Mouse (Mus musculus) c-Kit-positive CD71-negative TER-119-negative erythroid progenitor cells, embryonic 14.5 days (primary cell): Measurements from ENCODE around the gene 1700024P04Rik.
"Not testable (repeated sequence)": the region's sequence is repeated elsewhere in the genome, so short reads cannot be mapped to it uniquely, and the experiment has no call there.

Source experiments
- DNase-seq: peaks from one replicate; pipeline ENCODE4 v3.0.0-alpha.2; 2013; ENCODE audit warnings: low read depth

The 1700024P04Rik gene

DNA sequence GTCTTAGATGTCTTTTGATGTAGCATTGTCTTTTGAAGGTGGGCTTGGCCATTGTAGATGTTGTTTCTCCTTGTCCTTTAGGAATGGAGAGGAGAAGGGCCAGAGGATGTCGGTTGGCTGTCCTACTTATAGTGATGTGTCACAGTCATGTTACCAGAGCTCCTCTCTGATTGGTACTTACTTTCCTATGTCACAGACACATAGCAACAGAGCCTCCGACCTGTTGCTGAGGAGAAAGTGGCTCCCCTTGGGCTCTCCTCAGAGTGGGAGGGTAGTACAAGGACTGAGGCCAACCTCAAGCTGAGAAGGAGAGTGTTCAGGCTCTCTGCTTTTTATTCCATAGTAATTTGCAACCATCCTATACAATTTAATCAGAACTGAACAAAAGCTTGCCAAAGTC, at the start of gene 1700024P04Rik:
Gene 1700024P04Rik, minus strand, starts transcription at position 101 of the 400 bp plus-strand sequence.
- no peak for DNase-seq

DNA sequence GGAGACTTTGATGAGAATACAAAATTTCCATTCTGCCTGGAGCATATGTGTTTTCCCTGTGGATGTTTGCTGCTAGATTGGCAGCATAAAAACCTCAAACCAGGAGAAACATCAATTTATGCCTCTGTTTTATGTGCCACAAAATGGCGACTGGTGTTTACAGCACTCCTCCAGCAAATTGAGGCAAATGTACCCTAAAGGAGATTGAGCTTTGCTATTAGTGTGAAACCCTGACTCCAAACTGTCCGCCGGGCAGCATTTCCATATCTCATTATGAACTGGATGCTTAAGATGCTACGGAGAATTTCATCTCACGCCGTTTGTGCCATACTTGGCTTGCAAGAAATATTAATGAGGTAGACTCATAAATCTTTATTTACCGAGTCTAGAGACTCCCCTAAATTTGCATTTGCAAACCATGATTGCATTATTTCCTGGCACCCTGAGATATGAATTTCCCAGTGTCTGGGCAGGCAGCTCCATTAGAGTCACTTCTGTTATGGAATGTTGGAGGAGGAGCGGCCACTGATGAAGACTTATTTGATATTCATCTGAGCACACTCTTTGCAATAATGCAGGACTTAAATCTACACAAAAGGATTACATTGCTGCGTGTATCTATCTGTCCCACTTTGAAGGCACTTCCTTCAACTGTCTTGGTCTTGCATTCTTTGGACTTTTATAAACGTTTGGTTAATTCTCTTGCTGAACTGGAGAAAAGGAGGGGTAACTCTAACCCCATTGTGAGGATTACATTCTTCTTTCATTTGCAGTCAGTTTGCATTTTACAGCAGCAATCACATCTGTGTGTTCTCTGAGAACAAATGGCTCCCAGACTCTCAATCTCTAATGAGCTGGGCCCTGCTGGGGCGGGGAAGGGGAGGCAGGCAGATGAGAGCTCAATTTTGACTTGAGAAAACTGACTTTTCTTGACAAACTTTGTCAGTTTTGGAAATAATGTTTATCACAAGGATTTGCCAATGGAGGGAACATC, 47.2 kb upstream of the 1700024P04Rik start:
- no peak for DNase-seq

DNA sequence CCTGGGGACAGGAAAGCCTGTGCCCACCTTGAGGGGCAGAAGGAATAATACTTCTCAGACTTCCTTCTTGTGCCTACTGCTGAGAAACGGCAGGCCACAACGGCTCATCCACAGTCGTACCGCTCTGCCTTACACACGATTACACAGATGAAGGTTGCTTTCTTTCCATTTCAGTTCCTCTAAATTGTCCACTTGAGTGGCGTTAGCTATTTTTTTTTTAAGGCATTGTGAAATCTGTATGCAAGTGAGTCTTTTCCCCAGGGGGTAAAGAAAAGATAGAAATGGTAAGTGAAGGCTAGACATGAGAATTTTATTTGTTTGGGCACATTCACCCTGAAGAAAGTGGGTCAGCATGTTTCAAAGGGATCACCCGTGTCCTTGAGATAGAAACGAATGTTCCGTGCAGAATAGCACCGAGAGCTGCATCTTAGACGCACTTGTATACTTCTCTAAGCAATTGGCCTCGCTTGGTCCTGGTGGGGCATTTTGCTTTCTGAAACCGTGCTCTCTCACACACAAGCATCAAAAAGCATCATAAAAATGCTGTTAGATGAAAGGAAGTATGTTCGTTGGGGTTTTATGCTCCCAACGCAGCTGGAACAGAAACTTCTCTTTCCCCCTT, 46.3 kb upstream of the 1700024P04Rik start:
- DNase-seq: no peak

DNA sequence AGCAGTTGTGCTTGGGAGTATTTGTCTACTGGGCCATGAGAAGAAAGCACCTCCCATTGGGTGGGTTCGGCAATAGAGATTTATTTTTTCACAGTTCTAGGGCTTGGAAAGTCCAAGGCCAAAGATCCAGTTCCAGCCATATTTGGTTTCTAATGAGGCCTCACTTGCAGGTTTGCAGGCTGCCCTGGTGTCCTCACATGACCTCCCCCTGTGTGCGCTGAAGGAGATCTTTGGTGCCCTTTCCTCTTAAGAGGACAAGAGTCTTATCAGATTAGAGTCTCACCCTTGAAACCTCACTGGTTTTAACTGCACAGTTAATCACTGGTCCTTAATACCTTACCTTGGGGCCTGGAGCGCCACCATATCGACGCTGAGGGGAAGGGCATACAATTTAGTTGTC, 40.9 kb upstream of the 1700024P04Rik start:
- no peak for DNase-seq

DNA sequence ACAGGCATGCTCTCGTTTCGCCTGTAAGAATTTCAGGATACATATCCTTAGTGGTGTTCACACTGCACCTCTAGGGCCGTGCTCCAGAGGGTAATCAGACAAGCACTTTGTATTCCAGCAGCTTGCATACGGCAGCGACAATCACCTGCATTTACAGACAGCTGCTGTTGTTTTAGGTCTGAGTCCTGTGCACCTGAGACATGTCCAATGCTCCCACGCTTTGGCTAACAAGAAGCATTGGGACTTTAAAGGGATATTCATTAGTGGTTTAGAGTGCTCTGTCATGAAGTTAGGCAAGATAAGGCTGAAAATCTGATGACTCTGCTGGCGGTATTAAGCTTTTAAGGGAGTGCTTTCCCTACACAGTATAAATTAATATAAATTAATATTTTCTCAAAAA, 37.7 kb upstream of the 1700024P04Rik start:
- no peak for DNase-seq

DNA sequence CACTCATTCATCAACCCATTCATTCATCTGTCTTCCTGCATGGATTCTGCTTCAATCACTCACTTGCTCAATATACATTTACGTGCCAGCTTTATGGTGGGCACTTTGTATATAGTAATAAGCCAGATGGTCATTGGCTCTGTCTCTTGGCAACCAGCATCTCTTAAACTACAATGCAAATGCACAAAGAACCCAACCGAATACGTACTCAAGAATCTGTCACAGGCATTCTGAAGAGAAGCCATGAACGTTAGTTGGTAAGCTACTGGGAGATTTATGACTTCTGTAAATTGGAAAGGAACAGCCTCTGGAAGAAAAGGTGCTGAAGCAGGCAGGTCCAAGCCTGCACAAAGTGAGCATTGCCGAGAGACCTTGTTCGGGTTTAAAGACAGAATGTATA, 36.8 kb upstream of the 1700024P04Rik start:
- DNase-seq: no peak

DNA sequence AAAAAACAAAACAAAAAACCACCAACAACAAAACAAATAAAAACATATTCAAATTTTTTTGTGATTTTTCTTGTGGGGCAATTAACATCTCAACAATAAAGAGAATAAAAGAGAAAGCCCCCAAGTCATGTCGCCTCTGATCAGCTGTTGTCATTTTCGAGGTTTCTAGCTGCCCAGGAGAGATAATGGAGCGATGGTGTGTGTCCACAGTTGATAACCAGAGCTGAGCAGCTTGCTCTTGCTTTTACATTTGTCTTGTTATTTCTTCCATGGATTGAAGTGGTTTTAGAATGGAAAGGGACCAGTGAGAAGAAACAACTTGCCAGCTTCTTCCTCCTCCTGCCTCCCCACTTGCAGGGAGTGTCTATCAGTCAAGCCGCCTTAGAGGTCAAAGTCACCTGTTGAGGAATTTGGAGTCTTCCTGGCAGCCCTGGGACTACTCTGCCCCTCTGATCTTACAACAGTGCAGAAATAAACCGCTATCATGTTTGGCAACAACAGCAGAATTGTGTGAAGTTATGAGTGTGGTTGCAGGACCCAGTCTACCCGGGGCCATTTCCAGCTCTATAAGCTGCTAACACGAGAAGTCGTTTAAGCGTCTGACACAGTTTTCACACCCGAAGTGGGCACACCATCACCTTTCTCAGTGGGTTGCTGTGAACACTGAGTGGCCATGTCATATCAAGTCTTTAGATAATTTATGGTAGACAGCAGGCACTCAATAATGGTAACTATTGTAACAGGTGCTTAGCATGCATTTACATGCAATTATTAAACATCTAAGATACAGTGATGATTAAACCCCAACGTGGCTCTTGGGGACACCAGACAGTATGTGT, 35.7 kb upstream of the 1700024P04Rik start:
- DNase-seq: no peak

DNA sequence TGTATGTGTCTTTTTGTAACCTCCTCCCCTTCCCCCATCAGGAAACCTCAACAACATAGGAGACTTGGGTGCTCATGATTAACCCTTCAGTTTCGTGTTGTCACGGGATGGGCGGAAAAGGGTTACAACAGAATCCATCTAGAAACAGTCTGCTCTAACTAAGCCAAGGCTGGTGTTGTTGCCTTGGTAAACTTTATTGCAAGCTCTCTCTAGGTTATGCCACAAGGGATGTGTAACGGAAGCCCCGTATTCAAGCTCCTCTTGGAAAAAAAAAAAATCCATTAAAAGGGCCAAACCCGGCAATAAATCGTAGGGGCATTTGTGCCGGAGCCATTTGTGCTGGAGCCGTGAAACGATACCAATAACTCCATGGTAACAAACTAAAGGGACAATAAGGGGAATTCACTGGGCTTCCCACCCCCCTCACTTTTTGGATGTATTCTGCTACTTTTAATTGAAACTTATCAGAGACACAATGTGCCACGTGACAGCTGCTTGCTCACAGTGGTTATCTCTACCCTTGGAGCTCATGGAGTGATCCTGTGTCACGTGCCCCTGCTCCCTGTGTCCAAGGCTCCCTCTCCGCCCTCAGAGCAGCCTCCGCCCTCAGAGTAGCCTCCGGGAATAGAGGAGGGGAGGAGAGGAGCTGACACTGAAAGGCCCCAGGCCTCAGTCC, 34.3 kb upstream of the 1700024P04Rik start:
- no peak for DNase-seq

DNA sequence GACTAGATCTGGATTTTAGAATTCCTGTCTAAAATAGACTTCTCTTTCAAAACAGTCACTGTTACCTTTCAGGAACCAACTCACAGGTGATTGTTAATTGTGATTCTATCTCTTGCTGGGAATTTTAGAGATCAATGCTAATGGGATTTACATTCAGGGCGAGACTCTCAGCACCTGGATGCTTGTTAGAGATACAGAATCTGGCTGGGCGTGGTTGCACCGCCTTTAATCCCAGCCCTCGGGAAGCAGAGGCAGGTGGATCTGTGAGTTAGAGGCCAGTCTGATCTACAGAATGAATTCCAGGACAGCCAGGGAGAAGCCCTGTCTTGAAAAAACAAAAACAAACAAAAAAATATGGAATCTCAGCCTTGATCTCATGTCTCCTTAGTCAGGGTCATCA, 32.3 kb upstream of the 1700024P04Rik start:
- no peak for DNase-seq

DNA sequence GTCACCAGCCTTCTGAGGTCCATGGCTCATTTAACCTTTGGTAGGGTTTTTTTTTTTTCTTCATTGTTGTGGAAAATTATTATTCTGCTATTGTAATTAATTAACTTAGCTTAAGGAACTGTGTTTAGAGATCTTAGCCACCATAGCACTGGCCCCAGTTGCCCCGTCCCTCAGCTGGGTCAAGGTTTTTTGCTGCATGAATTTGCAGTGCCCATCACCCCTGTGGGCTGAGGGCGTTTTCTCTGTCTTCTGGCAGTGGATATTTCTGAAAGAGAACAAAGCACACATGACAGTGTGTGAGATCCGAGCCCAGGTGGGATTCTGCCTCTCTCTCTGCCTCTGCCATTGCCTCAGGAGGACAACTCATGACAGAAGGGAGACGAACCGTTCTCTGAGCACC, 28.5 kb upstream of the 1700024P04Rik start:
- DNase-seq: no peak

DNA sequence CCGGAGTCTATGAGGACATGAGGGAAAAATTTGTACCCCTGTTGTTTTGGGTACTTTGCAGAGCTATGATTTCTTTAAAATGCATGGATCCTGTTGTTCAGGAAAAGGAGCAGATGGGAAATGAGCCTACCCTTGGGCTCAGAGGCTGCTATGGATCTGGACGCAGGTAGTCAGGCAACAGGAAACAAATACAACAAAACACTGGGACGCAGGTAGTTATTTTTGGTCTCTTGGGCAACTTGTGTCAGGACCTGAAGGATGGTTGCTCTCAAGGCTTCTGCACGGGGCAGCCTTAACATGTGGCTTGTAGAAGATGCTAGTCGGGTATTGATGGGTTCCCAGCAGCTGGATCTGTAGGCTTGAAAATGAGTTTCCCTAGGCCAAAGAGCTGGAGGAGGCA, 23.6 kb upstream of the 1700024P04Rik start:
- no peak for DNase-seq

DNA sequence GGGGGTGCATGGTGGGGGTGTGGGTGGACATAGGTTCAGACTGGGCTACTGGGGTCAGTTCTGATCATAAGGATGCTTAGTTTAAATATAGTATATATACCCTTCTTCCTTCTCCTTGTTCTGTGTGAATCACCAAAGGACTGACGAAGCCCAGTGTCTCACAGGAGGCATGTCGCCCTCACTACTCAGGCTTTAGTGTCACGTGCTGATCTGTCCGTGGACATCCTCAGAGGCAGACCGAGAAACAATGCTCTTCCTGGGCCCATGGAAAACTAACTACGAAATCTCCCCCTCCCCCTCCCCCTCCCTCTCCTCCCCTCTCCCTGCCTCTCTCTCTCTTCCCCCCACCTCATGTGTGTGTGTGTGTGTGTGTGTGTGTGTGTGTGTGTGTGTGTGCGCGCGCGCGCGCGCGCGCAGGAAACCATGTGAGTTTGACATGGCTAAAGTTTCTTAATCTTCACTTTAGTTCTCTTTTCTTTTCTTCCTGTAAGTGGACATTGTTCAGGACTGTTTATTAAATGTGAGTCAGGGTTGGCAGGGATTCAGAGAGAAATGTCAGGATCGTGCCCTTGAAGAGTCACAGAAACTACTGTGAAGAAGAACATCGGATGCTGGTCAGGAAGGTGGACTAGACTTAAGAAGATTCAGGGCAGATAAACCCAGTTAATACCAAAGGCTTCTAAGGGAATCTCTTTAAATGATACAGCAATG, 22.2 kb upstream of the 1700024P04Rik start:
- DNase-seq: no peak

DNA sequence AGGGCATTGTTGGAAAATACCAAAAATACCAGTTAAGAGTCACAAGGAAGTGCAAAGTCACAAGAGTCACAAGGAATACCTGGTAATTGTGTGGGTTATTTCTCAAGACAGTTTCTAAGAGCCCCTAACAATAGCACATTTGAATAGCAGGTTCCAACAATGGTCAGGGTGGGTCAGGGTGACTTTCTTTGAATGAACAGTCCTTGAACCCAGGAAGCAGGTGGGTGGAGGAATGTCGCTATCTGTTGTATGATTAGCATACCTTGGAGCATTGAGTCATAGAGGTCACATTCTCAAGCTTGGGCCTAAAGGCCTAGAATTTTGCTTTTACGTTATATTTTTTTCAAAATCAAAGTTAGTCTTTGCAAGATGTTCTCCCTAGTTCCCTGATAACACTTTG, 17.3 kb upstream of the 1700024P04Rik start:
- DNase-seq: not testable (repeated sequence)

DNA sequence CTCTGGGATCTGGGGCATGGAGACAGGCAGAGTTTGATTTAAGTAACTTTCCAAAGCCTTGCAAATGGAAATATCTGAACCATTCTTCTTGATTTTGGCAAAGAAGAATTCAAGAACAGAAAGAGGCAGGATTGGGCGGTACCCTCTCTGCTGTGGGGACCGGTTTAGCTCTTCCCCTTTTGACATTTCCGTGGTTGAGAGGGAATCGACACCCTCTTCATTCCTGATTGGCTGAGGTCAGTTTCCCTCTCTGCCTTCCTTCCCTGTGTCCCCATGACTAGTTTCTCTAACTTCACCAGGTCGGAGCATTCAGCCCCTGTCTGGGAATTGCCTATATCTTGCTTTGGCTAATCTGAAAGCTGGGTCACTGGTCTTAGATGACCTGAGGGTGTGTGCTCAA, 12.7 kb upstream of the 1700024P04Rik start:
- DNase-seq: no peak

DNA sequence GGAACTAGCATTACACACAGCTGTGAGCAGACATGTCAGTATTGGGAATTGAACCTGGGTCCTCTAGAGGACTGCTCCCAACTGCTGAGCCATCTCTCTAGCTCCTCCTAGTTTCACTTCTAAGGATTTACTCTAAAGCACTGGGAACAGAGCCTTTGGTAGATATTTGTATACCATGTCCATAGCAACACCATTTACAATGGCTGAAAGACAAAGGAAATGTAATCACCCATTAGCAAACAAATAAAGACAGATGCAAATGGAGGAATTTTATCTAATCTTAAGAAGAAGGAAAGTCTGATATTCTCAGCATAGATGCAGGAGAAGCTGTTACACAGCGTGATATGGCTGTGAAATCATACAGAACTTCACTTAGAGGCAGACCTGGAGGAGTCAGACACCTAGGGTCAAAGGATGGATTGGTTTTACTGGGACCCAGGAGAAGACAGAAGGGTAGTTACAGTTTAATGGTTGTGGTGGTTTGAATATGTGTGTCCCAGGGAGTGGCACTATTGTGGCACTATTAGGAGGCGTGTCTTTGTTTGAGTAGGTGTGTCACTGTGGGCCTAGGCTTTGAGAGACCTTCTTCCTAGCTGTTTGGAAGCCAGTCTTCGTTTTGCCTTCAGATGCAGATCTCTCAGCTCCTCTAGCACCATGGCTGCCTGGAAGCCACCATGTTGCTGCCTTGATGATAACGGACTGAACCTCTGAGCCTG, 7.1 kb downstream of the 1700024P04Rik start:
- no peak for DNase-seq

DNA sequence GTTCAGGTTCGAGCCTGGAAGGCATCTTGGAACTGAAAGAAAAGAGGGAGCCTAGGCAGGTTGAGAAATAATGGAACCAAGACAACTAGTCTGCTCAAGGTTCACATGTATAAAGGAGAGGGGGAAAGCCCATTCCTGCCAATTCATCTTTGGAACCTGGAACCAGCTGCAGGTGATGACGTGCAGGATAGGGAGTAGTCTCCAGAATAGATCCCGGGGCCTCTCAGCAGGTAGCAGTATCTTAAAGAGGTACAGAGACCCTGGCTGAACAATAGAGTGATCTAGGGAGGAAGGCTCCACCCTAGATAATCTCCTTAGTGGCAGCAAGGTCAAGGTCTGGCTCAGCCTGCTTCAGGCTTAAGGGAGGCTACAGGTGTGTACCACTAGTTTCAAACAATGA, 8.3 kb downstream of the 1700024P04Rik start:
- not testable (repeated sequence) for DNase-seq

DNA sequence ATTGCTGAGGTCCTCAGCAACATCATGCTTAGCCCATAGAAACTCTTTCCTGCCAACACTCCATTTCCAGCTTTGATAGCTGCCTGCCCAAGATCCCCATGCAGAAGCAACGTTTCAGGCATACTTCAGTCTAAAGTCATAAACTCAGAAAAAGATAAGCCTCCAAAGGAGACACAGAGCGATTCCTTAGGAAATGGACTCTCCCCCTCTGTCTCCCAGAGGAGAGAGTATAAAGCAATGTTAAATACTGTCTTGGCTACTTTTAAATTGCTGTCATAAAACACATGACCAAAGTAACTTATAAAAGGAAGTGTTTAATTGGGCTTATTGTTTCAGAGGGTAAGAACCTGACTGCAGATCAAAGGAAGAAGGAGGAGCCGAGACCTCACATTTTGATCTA, 12.3 kb downstream of the 1700024P04Rik start:
- no peak for DNase-seq

DNA sequence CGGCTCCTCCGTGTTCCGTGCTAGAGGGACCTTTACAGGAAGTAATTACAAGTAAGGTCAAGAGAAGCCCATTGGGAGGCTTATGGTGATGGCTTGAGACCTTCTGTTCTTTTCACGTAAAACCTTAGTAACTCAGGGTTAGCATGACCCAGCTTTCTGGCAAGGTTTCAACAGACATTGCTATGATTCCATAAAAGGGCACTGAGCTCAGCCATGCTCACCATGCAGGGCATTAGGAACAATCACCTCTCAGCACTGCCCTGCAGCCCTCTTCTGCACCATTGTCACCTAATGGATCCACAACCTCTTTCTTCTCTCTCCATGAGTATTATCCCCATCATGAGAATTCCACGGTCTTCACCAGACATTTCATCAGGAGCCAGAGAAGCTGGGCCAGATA, 12.7 kb downstream of the 1700024P04Rik start:
- no peak for DNase-seq

DNA sequence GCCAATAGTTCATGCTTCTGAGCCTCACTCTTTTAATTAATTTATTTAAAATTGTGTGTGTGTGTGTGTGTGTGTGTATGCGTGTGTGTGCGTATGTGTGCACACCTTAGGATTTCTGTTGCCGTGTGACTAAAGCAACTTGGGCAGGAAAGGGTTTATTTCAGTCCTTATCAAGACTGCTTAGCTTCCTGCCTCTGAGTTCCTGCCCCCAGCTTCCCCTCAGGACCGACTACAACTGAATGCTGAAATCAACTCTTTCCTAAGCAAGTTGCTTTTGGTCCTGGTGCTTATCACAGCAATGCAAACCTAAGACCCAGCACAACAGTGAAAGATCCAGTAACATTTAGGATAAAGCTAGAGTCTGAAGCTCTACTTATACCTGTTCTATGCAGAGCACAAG, 15.8 kb downstream of the 1700024P04Rik start:
- no peak for DNase-seq

DNA sequence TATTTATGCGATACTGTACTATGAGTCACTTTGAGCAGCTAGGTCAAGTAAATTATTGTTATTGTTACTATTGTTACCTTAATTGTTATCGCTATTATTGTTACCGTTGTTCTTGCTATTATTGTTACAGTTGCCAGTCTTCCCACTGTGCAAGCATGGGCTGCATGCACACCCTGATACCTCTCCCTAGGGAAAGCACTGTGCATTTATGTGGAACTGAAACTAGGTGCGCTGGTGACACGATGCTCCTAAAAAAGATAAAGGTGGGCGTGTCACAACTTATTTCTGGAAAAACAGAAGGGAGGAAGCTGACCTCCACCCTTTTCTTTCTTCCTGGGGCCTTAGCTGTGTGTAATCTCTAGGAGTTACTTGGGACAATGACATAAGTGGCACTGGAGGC, 16.4 kb downstream of the 1700024P04Rik start:
- DNase-seq: no peak

DNA sequence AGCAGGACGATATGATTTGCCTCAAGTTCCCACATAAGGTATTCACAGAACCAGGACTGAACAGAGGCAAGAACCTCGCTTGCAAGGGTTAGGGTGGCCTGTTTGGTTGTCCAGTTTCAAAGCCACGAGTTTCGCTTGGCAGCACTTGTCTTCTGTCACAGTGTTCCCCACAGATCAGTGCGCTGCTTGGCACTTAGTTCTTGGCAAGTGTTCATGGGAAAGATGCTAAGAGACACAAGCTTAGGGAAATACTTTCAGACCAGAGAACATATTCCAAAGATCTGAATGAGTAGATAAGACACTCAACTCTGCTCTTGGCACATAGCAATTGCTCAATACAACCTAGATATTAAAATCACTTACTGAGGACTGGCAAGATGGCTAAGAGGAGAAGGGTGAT, 17.8 kb downstream of the 1700024P04Rik start:
- no peak for DNase-seq
